Comparison of ENCODE assay signal across 9 mouse cellular contexts in genomic region chr2:34519525-34519924, GRCm38 (mm10).
DNase-seq lines count a peak whose midpoint lies in the region; ATAC-seq and TF ChIP-seq lines count a peak whose summit lies in the region.
"Had no signal": no experiment of that assay in that cellular context is flagged by ENCODE, and none has a peak within 500 bp of the region (broad histone marks: within the 10 kb centered on the region; RNA-seq: fewer than 3 reads in every experiment).

No protein-coding gene starts in this region.

- no peaks in the 10 kb centered on the region for H3K27me3 ChIP-seq in hindbrain, embryonic 12.5 days
- no peaks in the 10 kb centered on the region for H3K27me3 ChIP-seq in hindbrain, embryonic 13.5 days
- H3K27me3 ChIP-seq: embryonic facial prominence, embryonic 15.5 days had no signal

- ATAC-seq in hindbrain, embryonic 12.5 days (ENCODE audit: low FRiP score), result 0 out of 2 replicates have a peak, but pooled peaks have one; percentile 32
- ATAC-seq in hindbrain, embryonic 13.5 days (ENCODE audit: low FRiP score), result no peak
- ATAC-seq in inflammation-experienced regulatory T-cells, adult 6 months, result no peak

- H3K4me1 ChIP-seq in hindbrain, embryonic 12.5 days, result no peaks in the 10 kb centered on the region
- no peaks in the 10 kb centered on the region for H3K4me1 ChIP-seq in hindbrain, embryonic 13.5 days (replicated peaks)
- no peaks in the 10 kb centered on the region for H3K4me1 ChIP-seq in ES-E14 (ENCODE audit: control insufficient read depth in 2 of 2, insufficient read depth in 2 of 2, low read length in 2 of 2, poor library complexity in 1 of 2)
- H3K4me1 ChIP-seq: embryonic facial prominence, embryonic 15.5 days had no signal

- H3K4me3 ChIP-seq in hindbrain, embryonic 12.5 days, result no peak overlapping the region
- H3K4me3 ChIP-seq in hindbrain, embryonic 13.5 days, result no peak overlapping the region
- H3K4me3 ChIP-seq in ES-E14 (ENCODE audit: insufficient read depth in 1 of 2, low read depth in 1 of 2, low read length in 2 of 2, poor library complexity in 1 of 2, severe bottlenecking in 1 of 2), result no peak overlapping the region
- H3K4me3 ChIP-seq: embryonic facial prominence, embryonic 15.5 days had no signal

- H3K27ac ChIP-seq in hindbrain, embryonic 12.5 days, result no peak overlapping the region
- no peak overlapping the region for H3K27ac ChIP-seq in hindbrain, embryonic 13.5 days
- H3K27ac ChIP-seq in ES-E14 (ENCODE audit: insufficient read depth, low read depth, low read length, poor library complexity, severe bottlenecking), result no peak overlapping the region
- H3K27ac ChIP-seq: embryonic facial prominence, embryonic 15.5 days had no signal

- no peak overlapping the region for H3K4me2 ChIP-seq in hindbrain, embryonic 12.5 days (replicated peaks)
- no peak overlapping the region for H3K4me2 ChIP-seq in hindbrain, embryonic 13.5 days
- H3K4me2 ChIP-seq: embryonic facial prominence, embryonic 15.5 days had no signal

- in situ Hi-C loops in ES-E14 (cut with MboI; ENCODE audit: low sequenced_read_pairs in 2 of 2, unreplicated experiment in 2 of 2), result no loop called here

- intact Hi-C loops in gastrocnemius, postnatal 14 days (cut with DNase I; ENCODE audit: low total_unique reads), result no loop called here
- intact Hi-C loops in left cerebral cortex, postnatal 25 days (cut with DNase I), result loop anchor here (5.0 kb wide), 2 partner anchors 492 to 547 kb away; no protein-coding TSS in a partner anchor

- DNase-seq in ES-E14 (ENCODE audit: low read depth, low spot score), result peak; percentile 57
- DNase-seq in adrenal gland, postnatal 36 days, result peak; percentile 68 to 81
- DNase-seq in gastrocnemius, postnatal 14 days, result peak; percentile 22
- DNase-seq in left cerebral cortex, postnatal 25 days (ENCODE audit: low spot score in 2 of 2), result peak; percentile 38 to 56
- peak; percentile 21 for DNase-seq in naive thymus-derived CD4-positive, alpha-beta T cell, adult 2 months (ENCODE audit: low read depth)

- no peaks in the 10 kb centered on the region for H3K9me3 ChIP-seq in hindbrain, embryonic 12.5 days (replicated peaks)
- H3K9me3 ChIP-seq in hindbrain, embryonic 13.5 days, result no peaks in the 10 kb centered on the region
- H3K9me3 ChIP-seq in ES-E14 (ENCODE audit: control insufficient read depth, insufficient read depth, low read depth, low read length), result no peaks in the 10 kb centered on the region
- H3K9me3 ChIP-seq: embryonic facial prominence, embryonic 15.5 days had no signal

- no peak overlapping the region for H3K9ac ChIP-seq in hindbrain, embryonic 12.5 days
- no peak overlapping the region for H3K9ac ChIP-seq in hindbrain, embryonic 13.5 days
- no peak overlapping the region for H3K9ac ChIP-seq in ES-E14 (ENCODE audit: insufficient read depth, low read depth, low read length, poor library complexity, severe bottlenecking)
- H3K9ac ChIP-seq: embryonic facial prominence, embryonic 15.5 days had no signal

- 56% methylated on average over 6 of the region's 6 CpGs for WGBS in hindbrain, embryonic 12.5 days
- WGBS in hindbrain, embryonic 13.5 days, result 44% methylated on average over 6 of the region's 6 CpGs

- H3K36me3 ChIP-seq in hindbrain, embryonic 12.5 days, result no peaks in the 10 kb centered on the region
- peaks cover 2% of the 10 kb centered on the region; the same call in 1 of the 2 replicates for H3K36me3 ChIP-seq in hindbrain, embryonic 13.5 days
- H3K36me3 ChIP-seq in ES-E14 (ENCODE audit: control insufficient read depth, insufficient read depth, low read length, poor library complexity, severe bottlenecking), result peaks cover 2% of the 10 kb centered on the region; the same call in 1 of the 2 replicates
- H3K36me3 ChIP-seq: embryonic facial prominence, embryonic 15.5 days had no signal

TF ChIP-seq in ES-E14, 5 proteins besides CTCF, POLR2A, EP300 and RAD21:
- TF ChIP-seq ZC3H11A (IDR thresholded peaks at IDR 0.05; ENCODE audit: borderline replicate concordance, low read depth, low read length), result no peak; the same call in 1 of the 2 replicates
- TF ChIP-seq HCFC1 (IDR thresholded peaks at IDR 0.05; ENCODE audit: borderline replicate concordance, insufficient read depth, low read length), result no peak
- no peak for TF ChIP-seq MAFK (IDR thresholded peaks at IDR 0.05; ENCODE audit: insufficient read depth, low read depth, low read length)
- TF ChIP-seq CHD2 (IDR thresholded peaks at IDR 0.05; ENCODE audit: low read depth, low read length), result no peak
- no peak for TF ChIP-seq ZNF384 (IDR thresholded peaks at IDR 0.05; ENCODE audit: low read depth, low read length)

Comparison
In these comparisons a context has a peak if more than half of its experiments do, and no peak if none do; other contexts are left out.
1. DNase-seq: peak in every context shown above with its lines; median percentile 74 in adrenal gland, postnatal 36 days; 57 in ES-E14; 47 in left cerebral cortex, postnatal 25 days; 22 in gastrocnemius, postnatal 14 days; 21 in naive thymus-derived CD4-positive, alpha-beta T cell, adult 2 months.